Mouse (Mus musculus) heart, postnatal 36 days (tissue): ENCODE results near the gene Ccl6. TPM values are rescaled to one million over a fixed set of nuclear protein-coding genes. Genes with fewer than 3 reads are reported as not detected.
A peak's percentile ranks its signal among the peaks of the same experiment; 100 is the strongest.

Experiments used
- DNase-seq, 2 experiments: peaks; one replicate each; pipeline ENCODE4 v3.0.0; 2021 to 2022
- intact Hi-C: fragments of 180-260 bp; cut with DNase I; formaldehyde crosslinking; loops from one replicate; pipeline ENCODE4 v1.15.1; 2025
- total RNA-seq, 2 experiments: library from RNA; stranded (reverse); gene quantifications; 2 replicates each; pipeline ENCODE4 v1.2.3; 2021

Gene Ccl6
- total RNA-seq = 10 to 100 TPM; 11.3 to 24.4 TPM

GRCm38 (mm10) chr11:83592853-83593252, at the start of gene Ccl6:
Gene Ccl6, minus strand, starts transcription at chr11:83593087.
- DNase-seq = no peak
- intact Hi-C loops = no loop called here

GRCm38 (mm10) chr11:83641216-83641615, 48.3 kb upstream of the Ccl6 start:
- DNase-seq = no peak
- intact Hi-C loops = no loop called here

GRCm38 (mm10) chr11:83640141-83640540, 47.3 kb upstream of the Ccl6 start:
- no peak for DNase-seq
- intact Hi-C loops = no loop called here

GRCm38 (mm10) chr11:83639533-83639932, 46.6 kb upstream of the Ccl6 start:
- DNase-seq = no peak
- intact Hi-C loops = loop anchor here (2.0 kb wide), 1 partner anchor 99 kb away; no protein-coding TSS in a partner anchor

- no peak for DNase-seq
- intact Hi-C loops = loop anchor here (2.0 kb wide), 1 partner anchor 100 kb away; no protein-coding TSS in a partner anchor
These were observed 46.0 kb upstream of the Ccl6 start for GRCm38 (mm10) chr11:83638934-83639333.

- no peak for DNase-seq
- intact Hi-C loops = no loop called here
These were observed 43.9 kb upstream of the Ccl6 start for GRCm38 (mm10) chr11:83636742-83637235.

GRCm38 (mm10) chr11:83634898-83635297, 42.0 kb upstream of the Ccl6 start:
- intact Hi-C loops = loop anchor here (5.0 kb wide), 1 partner anchor 193 kb away; no protein-coding TSS in a partner anchor
- no peak for DNase-seq

GRCm38 (mm10) chr11:83634425-83634824, 41.5 kb upstream of the Ccl6 start:
- DNase-seq = no peak
- intact Hi-C loops = loop anchor here (5.0 kb wide), 1 partner anchor 192 kb away; no protein-coding TSS in a partner anchor

- no peak for DNase-seq
- intact Hi-C loops = loop anchor here (2.0 to 5.0 kb wide), 2 partner anchors 76 to 190 kb away; no protein-coding TSS in a partner anchor
These were observed 39.9 kb upstream of the Ccl6 start for GRCm38 (mm10) chr11:83632744-83633143.

- peak in 1 of 2 experiments; percentile 19 for DNase-seq
- intact Hi-C loops = loop anchor here (5.0 kb wide), 1 partner anchor 189 kb away; no protein-coding TSS in a partner anchor
These were observed 38.2 kb upstream of the Ccl6 start for GRCm38 (mm10) chr11:83631065-83631464.

GRCm38 (mm10) chr11:83630630-83631029, 37.7 kb upstream of the Ccl6 start:
- intact Hi-C loops = loop anchor here (5.0 kb wide), 1 partner anchor 188 kb away; no protein-coding TSS in a partner anchor
- peak in 1 of 2 experiments; percentile 4 for DNase-seq

- DNase-seq = no peak
- intact Hi-C loops = no loop called here
These were observed 35.9 kb upstream of the Ccl6 start for GRCm38 (mm10) chr11:83628808-83629207.

GRCm38 (mm10) chr11:83623586-83623985, 30.7 kb upstream of the Ccl6 start:
- intact Hi-C loops = no loop called here
- DNase-seq = no peak

GRCm38 (mm10) chr11:83619037-83619436, 26.1 kb upstream of the Ccl6 start:
- DNase-seq = no peak
- intact Hi-C loops = no loop called here

GRCm38 (mm10) chr11:83618238-83618637, 25.4 kb upstream of the Ccl6 start:
- intact Hi-C loops = no loop called here
- DNase-seq = no peak

- DNase-seq = no peak
- intact Hi-C loops = no loop called here
These were observed 23.7 kb upstream of the Ccl6 start for GRCm38 (mm10) chr11:83616586-83616985.

- intact Hi-C loops = no loop called here
- DNase-seq = no peak
These were observed 18.0 kb upstream of the Ccl6 start for GRCm38 (mm10) chr11:83610900-83611299.

- DNase-seq = no peak
- intact Hi-C loops = no loop called here
These were observed 13.5 kb upstream of the Ccl6 start for GRCm38 (mm10) chr11:83606396-83606795.

GRCm38 (mm10) chr11:83605535-83605934, 12.6 kb upstream of the Ccl6 start:
- DNase-seq = no peak
- intact Hi-C loops = no loop called here

- no peak for DNase-seq
- intact Hi-C loops = no loop called here
These were observed 11.8 kb upstream of the Ccl6 start for GRCm38 (mm10) chr11:83604698-83605097.

GRCm38 (mm10) chr11:83603399-83603798, 10.5 kb upstream of the Ccl6 start:
- no peak for DNase-seq
- intact Hi-C loops = no loop called here

GRCm38 (mm10) chr11:83600576-83600975, 7.7 kb upstream of the Ccl6 start:
- no peak for DNase-seq
- intact Hi-C loops = no loop called here

- intact Hi-C loops = no loop called here
- no peak for DNase-seq
These were observed 6.1 kb upstream of the Ccl6 start for GRCm38 (mm10) chr11:83598991-83599390.
